Comparison of ENCODE assay signal across 10 mouse cellular contexts in the genomic region with DNA sequence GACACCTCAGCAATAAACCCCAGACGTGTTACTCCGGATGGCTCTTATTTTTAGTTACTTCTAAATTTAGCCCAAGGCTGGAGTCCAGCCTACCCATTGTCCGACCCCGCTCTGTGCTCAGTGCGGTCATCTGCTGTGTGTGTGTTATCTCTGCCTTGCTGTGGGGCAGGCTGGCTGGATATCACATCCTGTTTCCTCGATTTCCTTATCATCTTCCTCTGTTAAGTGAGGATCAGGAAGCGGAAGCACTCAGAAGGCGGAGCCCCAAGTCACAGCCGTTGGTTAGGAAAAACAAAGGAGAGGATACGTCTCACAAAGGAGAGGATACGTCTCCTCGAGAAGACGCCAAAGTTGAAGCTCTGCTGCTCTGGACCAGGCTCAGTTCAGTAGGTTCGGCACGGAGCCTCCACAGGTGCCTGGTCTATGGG.
DNase-seq lines count a peak whose midpoint lies in the region; ATAC-seq and TF ChIP-seq lines count a peak whose summit lies in the region.
"Had no signal": no experiment of that assay in that cellular context is flagged by ENCODE, and none has a peak within 500 bp of the region (broad histone marks: within the 10 kb centered on the region; RNA-seq: fewer than 3 reads in every experiment).

No protein-coding gene starts in this region.

- H3K4me1 ChIP-seq in neural tube, embryonic 13.5 days (replicated peaks), result peaks cover 9% of the 10 kb centered on the region
- no peaks in the 10 kb centered on the region for H3K4me1 ChIP-seq in hindbrain, postnatal 0 days (ENCODE audit: insufficient read depth, low read length)

- H3K27ac ChIP-seq in neural tube, embryonic 13.5 days (replicated peaks), result no peak overlapping the region
- H3K27ac ChIP-seq in hindbrain, postnatal 0 days, result no peak overlapping the region

- ATAC-seq in neural tube, embryonic 13.5 days (ENCODE audit: low read depth), result peak; percentile 37; the same call in 1 of the 2 replicates
- ATAC-seq in hindbrain, postnatal 0 days, result no peak
- ATAC-seq: Patski had no signal

- H3K4me3 ChIP-seq in neural tube, embryonic 13.5 days, result no peak overlapping the region
- H3K4me3 ChIP-seq in hindbrain, postnatal 0 days (ENCODE audit: low read length), result no peak overlapping the region

- H3K36me3 ChIP-seq in neural tube, embryonic 13.5 days, result peaks cover 15% of the 10 kb centered on the region
- H3K36me3 ChIP-seq in hindbrain, postnatal 0 days (ENCODE audit: insufficient read depth, low read length), result no peaks in the 10 kb centered on the region

- H3K4me2 ChIP-seq in neural tube, embryonic 13.5 days, result no peak overlapping the region
- no peak overlapping the region for H3K4me2 ChIP-seq in hindbrain, postnatal 0 days (ENCODE audit: low read depth, low read length)

- WGBS in neural tube, embryonic 13.5 days, result 87% methylated on average over 15 of the region's 15 CpGs
- 83% methylated on average over 15 of the region's 15 CpGs for WGBS in hindbrain, postnatal 0 days

- H3K9me3 ChIP-seq in neural tube, embryonic 13.5 days, result no peaks in the 10 kb centered on the region
- H3K9me3 ChIP-seq in hindbrain, postnatal 0 days (ENCODE audit: low read length), result no peaks in the 10 kb centered on the region

- no peak overlapping the region for H3K9ac ChIP-seq in neural tube, embryonic 13.5 days
- no peak overlapping the region for H3K9ac ChIP-seq in hindbrain, postnatal 0 days (replicated peaks; ENCODE audit: low read length)

- no peak for TF ChIP-seq CTCF in hindbrain, postnatal 0 days (IDR thresholded peaks at IDR 0.05; ENCODE audit: low read depth)

- DNase-seq in neural tube, embryonic 10.5 days (ENCODE audit: extremely low spot score, low spot score), result no peak
- peak; percentile 58 to 65 for DNase-seq in heart, postnatal 10 days
- DNase-seq in liver, result peak; percentile 32
- DNase-seq in yolk sac, embryonic 10.5 days (ENCODE audit: low spot score), result peak; percentile 20
- no peak for DNase-seq in right cerebral cortex, adult 18-20 months
- DNase-seq in hindbrain, postnatal 0 days (ENCODE audit: low spot score), result no peak
- DNase-seq in layer of hippocampus, adult 9-10 months (ENCODE audit: low spot score), result no peak
- DNase-seq: retina, postnatal 1 day had no signal

- no peaks in the 10 kb centered on the region for H3K27me3 ChIP-seq in neural tube, embryonic 13.5 days
- H3K27me3 ChIP-seq in hindbrain, postnatal 0 days (ENCODE audit: insufficient read depth, low read length), result no peaks in the 10 kb centered on the region
- H3K27me3 ChIP-seq: Patski had no signal

- intact Hi-C loops in heart, postnatal 10 days (cut with DNase I), result no loop called here

Comparison
In these comparisons a context has a peak if more than half of its experiments do, and no peak if none do; other contexts are left out.
1. DNase-seq: peak in heart, postnatal 10 days (2 of 2), liver (single experiment) and yolk sac, embryonic 10.5 days (single experiment); none in neural tube, embryonic 10.5 days (single experiment), right cerebral cortex, adult 18-20 months (single experiment), hindbrain, postnatal 0 days (single experiment) and layer of hippocampus, adult 9-10 months (single experiment).